Mouse (Mus musculus) megakaryocyte, embryonic 14.5 days (primary cell): ENCODE measurements at regions not wholly inside any gene's neighbourhood (a gene's known extent, or its start where the extent isn't known, plus 50 kb on each side); places are given as distances from the start of the nearest gene placed in this dataset.

Experiments
- H3K27me3 ChIP-seq: replicated peaks from 2 replicates; pipeline ENCODE3; 2012; ENCODE audit warnings: inconsistent platforms
- H3K36me3 ChIP-seq: replicated peaks from 2 replicates; pipeline ENCODE3; 2012; ENCODE audit warnings: low read length, inconsistent platforms, mixed read lengths
- H3K4me1 ChIP-seq: 2 replicates; pipeline ENCODE4 v1.6.1; 2012; ENCODE audit warnings: inconsistent platforms
- H3K4me3 ChIP-seq: replicated peaks from 2 replicates; pipeline ENCODE3; 2012; ENCODE audit warnings: moderate library complexity, mild to moderate bottlenecking, inconsistent platforms
- H3K9me3 ChIP-seq: 2 replicates; pipeline ENCODE4 v1.6.1; 2012; ENCODE audit warnings: inconsistent platforms
- FLI1 ChIP-seq: IDR thresholded peaks from 2 replicates; pipeline ENCODE4 v1.6.1; 2012; ENCODE audit warnings: low read length, inconsistent platforms, mixed read lengths
- GATA1 ChIP-seq: IDR thresholded peaks from 3 replicates; pipeline ENCODE4 v1.6.1; 2012; ENCODE audit warnings: mixed read lengths, low read length, inconsistent platforms, borderline replicate concordance

GRCm38 (mm10) chr1:136776211-136776610, 151.5 kb downstream of the Zfp281 start:
- H3K4me1 ChIP-seq: no peaks in the 10 kb centered on the region
- H3K9me3 ChIP-seq: peaks cover 15% of the 10 kb centered on the region
- peaks cover 8% of the 10 kb centered on the region for H3K27me3 ChIP-seq
- H3K36me3 ChIP-seq: no peaks in the 10 kb centered on the region
- no peak overlapping the region for H3K4me3 ChIP-seq
- TF ChIP-seq FLI1 (no peak), GATA1 (no peak)

- H3K4me1 ChIP-seq: no peaks in the 10 kb centered on the region
- peaks cover 15% of the 10 kb centered on the region for H3K9me3 ChIP-seq
- no peak for TF ChIP-seq GATA1
- TF ChIP-seq FLI1: no peak
- H3K4me3 ChIP-seq: no peak overlapping the region
- H3K36me3 ChIP-seq: no peaks in the 10 kb centered on the region
- H3K27me3 ChIP-seq: peaks cover 8% of the 10 kb centered on the region
Measured at GRCm38 (mm10) chr1:136777263-136777980, 152.7 kb downstream of the Zfp281 start.

DNA sequence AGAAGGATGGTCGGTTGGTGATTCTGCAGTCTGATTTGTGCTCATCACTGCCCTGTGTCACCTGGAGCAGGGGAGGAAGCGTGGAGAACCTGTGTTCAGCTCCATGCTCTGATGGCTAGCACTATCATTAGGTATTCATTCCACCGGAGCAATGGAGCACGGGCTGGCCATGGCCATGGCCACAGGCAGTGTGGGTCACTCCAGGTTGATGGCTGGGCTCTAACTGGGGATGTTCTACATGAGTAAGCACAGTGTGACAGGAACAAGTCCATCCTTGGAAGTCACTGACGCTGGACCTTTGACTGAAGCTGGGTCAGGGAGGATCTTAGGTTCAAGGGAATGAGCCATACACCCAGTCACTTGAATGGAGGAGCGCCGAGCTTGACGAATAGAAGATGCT, 154.7 kb downstream of the Zfp281 start:
- H3K36me3 ChIP-seq: no peaks in the 10 kb centered on the region
- H3K4me1 ChIP-seq: no peaks in the 10 kb centered on the region; the same call in 1 of the 2 replicates
- H3K4me3 ChIP-seq: no peak overlapping the region
- peaks cover 8% of the 10 kb centered on the region for H3K27me3 ChIP-seq
- no peak for TF ChIP-seq FLI1
- TF ChIP-seq GATA1: no peak
- peaks cover 2% of the 10 kb centered on the region; the same call in 1 of the 2 replicates for H3K9me3 ChIP-seq

DNA sequence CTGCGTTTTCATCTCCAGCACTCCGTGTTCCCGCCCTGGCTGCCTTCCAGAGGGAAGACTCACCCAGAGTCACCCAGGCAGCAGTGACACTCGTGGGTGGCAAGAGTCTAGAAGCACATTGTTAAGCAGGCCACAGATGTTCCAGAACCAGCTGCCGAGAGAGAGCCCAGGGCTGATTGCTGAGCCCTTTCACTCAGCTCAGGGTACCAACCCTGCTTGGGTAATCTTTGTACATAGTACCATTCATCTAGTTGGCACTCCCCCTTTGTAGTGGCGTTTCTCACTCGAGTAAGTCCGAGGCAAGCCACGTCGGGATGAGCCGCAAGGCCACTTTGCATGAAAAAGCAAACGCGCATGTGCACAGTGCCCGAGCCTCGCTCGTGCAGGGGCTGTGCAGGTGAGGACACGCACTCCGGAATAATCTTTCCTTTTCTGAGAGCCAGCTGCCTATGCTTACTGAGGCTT, 156.9 kb downstream of the Zfp281 start:
- H3K4me3 ChIP-seq: no peak overlapping the region

DNA sequence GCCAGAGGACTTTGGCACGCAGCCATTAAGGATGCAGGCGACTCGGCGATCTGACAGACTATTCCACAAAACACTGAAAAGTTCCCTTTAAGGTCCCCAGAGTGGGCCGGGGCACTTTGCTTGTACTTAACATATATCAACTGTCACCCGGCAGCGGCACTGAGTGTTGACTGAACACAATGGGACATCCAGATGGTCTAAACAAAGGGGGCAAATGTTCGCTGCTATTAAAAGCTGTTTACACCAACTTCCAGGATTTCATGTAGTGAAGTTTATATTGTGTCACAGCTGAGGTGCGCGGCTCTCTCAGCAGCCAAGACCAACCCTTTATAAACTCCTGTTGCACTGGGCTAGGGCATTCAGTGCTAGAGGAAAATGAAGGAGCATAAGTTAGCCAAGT, 157.6 kb downstream of the Zfp281 start:
- Histone ChIP-seq H3K27me3 (peaks cover 4% of the 10 kb centered on the region), H3K9me3 (no peaks in the 10 kb centered on the region)
- TF ChIP-seq FLI1 (no peak), GATA1 (no peak)

More for the DNA sequence above, 156.9 kb downstream of the Zfp281 start:
- Histone ChIP-seq H3K9me3 (no peaks in the 10 kb centered on the region), H3K36me3 (no peaks in the 10 kb centered on the region), H3K4me1 (no peaks in the 10 kb centered on the region; the same call in 1 of the 2 replicates), H3K27me3 (peaks cover 4% of the 10 kb centered on the region)
- TF ChIP-seq GATA1: no peak

DNA sequence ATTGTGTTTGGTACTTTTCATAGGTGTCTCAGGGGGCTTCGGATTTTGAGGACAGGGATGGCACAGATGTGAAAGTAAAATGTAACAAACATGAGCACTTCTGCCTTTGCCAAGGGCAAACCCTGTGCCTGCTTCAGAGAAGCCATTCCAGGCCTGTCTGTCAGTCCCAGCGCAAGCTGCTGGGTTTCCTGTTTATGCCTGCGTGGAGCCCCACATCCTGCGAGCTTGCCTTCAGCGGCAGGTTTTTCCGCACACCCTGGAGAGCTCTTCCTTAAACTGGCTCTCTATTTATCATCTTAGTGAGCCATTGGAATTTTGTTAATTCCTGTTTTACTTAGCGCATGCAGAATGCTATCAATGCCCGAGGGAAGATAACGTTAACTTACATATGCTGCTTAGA, 159.5 kb downstream of the Zfp281 start:
- TF ChIP-seq GATA1 (no peak), FLI1 (no peak)
- peaks cover 6% of the 10 kb centered on the region; the same call in 1 of the 2 replicates for H3K9me3 ChIP-seq
- no peak overlapping the region for H3K4me3 ChIP-seq
- peaks cover 4% of the 10 kb centered on the region for H3K27me3 ChIP-seq
- no peaks in the 10 kb centered on the region; the same call in 1 of the 2 replicates for H3K4me1 ChIP-seq
- H3K36me3 ChIP-seq: no peaks in the 10 kb centered on the region

More for the DNA sequence above, 157.6 kb downstream of the Zfp281 start:
- H3K4me3 ChIP-seq: no peak overlapping the region
- no peaks in the 10 kb centered on the region for H3K36me3 ChIP-seq
- H3K4me1 ChIP-seq: no peaks in the 10 kb centered on the region; the same call in 1 of the 2 replicates

DNA sequence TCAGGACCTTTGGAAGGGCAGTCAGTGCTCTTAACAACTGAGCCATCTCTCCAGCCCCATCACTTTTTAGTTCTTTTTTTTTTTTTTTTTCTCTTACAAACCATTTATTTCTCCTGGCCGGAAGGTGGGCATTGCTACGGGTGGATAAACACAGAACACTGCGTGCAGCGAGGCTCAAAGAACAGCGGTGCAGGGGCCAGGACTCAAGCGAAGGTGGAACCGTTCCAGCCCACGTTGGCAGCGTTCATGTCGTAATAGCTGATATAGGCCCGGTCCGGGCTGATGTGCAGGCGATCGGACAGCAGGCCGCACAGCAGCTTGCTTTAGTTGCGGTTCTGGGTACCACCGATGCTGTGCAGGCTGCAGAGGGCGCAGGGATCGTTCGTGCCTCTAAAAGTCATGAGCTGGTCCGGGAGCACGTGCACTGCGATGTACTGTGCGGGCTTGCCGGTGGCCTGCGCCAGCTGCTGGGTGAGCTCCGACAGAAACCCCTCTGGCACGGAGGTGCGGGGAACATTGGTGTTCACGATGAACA, 164.3 kb downstream of the Zfp281 start:
- TF ChIP-seq FLI1: no peak
- TF ChIP-seq GATA1: no peak
- H3K36me3 ChIP-seq: no peaks in the 10 kb centered on the region
- H3K4me1 ChIP-seq: no peaks in the 10 kb centered on the region; the same call in 1 of the 2 replicates
- H3K9me3 ChIP-seq: peaks cover 17% of the 10 kb centered on the region
- no peaks in the 10 kb centered on the region for H3K27me3 ChIP-seq
- no peak overlapping the region for H3K4me3 ChIP-seq

DNA sequence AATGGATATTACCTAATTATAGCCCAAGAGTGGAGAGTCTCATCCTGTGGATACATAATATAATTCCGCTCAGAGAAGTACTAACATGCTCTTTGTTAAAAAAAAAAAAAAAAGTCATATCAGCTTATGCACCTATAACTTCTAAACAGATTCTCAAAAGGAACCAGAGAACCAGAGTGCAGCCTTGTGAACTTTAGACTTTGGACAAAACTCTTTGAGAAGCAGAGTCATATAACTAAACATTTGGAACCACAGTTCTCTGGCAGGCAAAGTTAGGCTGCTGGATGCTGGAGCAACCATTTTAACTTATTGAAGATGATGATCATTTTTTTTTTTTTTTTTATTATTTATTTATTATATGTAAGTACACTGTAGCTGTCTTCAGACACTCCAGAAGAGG, 166.9 kb downstream of the Zfp281 start:
- Histone ChIP-seq H3K36me3 (no peaks in the 10 kb centered on the region), H3K4me1 (peaks cover 4% of the 10 kb centered on the region), H3K27me3 (no peaks in the 10 kb centered on the region), H3K4me3 (no peak overlapping the region), H3K9me3 (peaks cover 17% of the 10 kb centered on the region)
- TF ChIP-seq FLI1 (no peak), GATA1 (no peak)
